Mouse (Mus musculus): ENCODE results near the gene Pfkfb4.

GRCm38 (mm10) chr9:108983209-108983608 lies 8.4 kb upstream of the Pfkfb4 start:
- no peak for TF ChIP-seq MAFK (IDR thresholded peaks at IDR 0.05; ENCODE audit: insufficient read depth, low read depth, low read length)
- TF ChIP-seq ZNF384 (IDR thresholded peaks at IDR 0.05; ENCODE audit: low read depth, low read length) = no peak
- no peak for TF ChIP-seq HCFC1 (IDR thresholded peaks at IDR 0.05; ENCODE audit: borderline replicate concordance, insufficient read depth, low read length)
- no peak for TF ChIP-seq ZC3H11A (IDR thresholded peaks at IDR 0.05; ENCODE audit: borderline replicate concordance, low read depth, low read length)
- TF ChIP-seq CHD2 (IDR thresholded peaks at IDR 0.05; ENCODE audit: low read depth, low read length) = no peak
